Mouse (Mus musculus): ENCODE measurements around the gene Uncx. TPM values are rescaled to one million over a fixed set of nuclear protein-coding genes. Genes with fewer than 3 reads are reported as not detected.

Uncx gene
- polyA plus RNA-seq, 1 experiment from 2014 or later = 61.1 TPM

Other genes with a start within 250 kb of the Uncx start
- gene Adap1, start 217.9 kb upstream of the Uncx start, polyA plus RNA-seq (2016; fragmentation: Nextera tagmentation; extraction: Ambion mirVana) = 0.65 and 1.5 TPM in 2 replicates
- gene Cox19, start 192.1 kb upstream of the Uncx start, polyA plus RNA-seq (2016; fragmentation: Nextera tagmentation; extraction: Ambion mirVana) = 116 and 147 TPM in 2 replicates
- not detected in 2 replicates for gene Cyp2w1, start 190.9 kb upstream of the Uncx start, polyA plus RNA-seq (2016; fragmentation: Nextera tagmentation; extraction: Ambion mirVana)
- gene Gpr146, start 165.8 kb upstream of the Uncx start, polyA plus RNA-seq (2016; fragmentation: Nextera tagmentation; extraction: Ambion mirVana) = 2.0 and 2.8 TPM in 2 replicates
- 0.43 TPM in 1 of 2 replicates, not detected in the other for gene C130050O18Rik, start 138.2 kb upstream of the Uncx start, polyA plus RNA-seq (2016; fragmentation: Nextera tagmentation; extraction: Ambion mirVana)
- gene Gper1, start 120.3 kb upstream of the Uncx start, polyA plus RNA-seq (2016; fragmentation: Nextera tagmentation; extraction: Ambion mirVana) = 0.40 and 0.76 TPM in 2 replicates
- 49.1 and 56.3 TPM in 2 replicates for gene 3110082I17Rik, start 83.0 kb upstream of the Uncx start, polyA plus RNA-seq (2016; fragmentation: Nextera tagmentation; extraction: Ambion mirVana)
- 9.7 and 13.2 TPM in 2 replicates for gene Zfand2a, start 58.9 kb upstream of the Uncx start, polyA plus RNA-seq (2016; fragmentation: Nextera tagmentation; extraction: Ambion mirVana)
- gene Micall2, start 192.8 kb downstream of the Uncx start, polyA plus RNA-seq (2016; fragmentation: Nextera tagmentation; extraction: Ambion mirVana) = 6.9 and 10.2 TPM in 2 replicates
- 34.8 and 39.0 TPM in 2 replicates for gene Ints1, start 232.2 kb downstream of the Uncx start, polyA plus RNA-seq (2016; fragmentation: Nextera tagmentation; extraction: Ambion mirVana)
- 9.9 and 10.1 TPM in 2 replicates for gene Mafk, start 248.0 kb downstream of the Uncx start, polyA plus RNA-seq (2016; fragmentation: Nextera tagmentation; extraction: Ambion mirVana)